Mouse (Mus musculus) CH12.LX (cell line): ENCODE results near the gene Alg9.
A peak's percentile ranks its signal among the peaks of the same experiment; 100 is the strongest.

ENCODE experiments used
- CTCF ChIP-seq, 2 experiments: IDR thresholded peaks in 1 of 2; conservative IDR thresholded peaks in 1 of 2; 2 replicates each; pipeline ENCODE4 v1.5.1; 2011 to 2012; ENCODE audit warnings: low read depth in 2 of 2, low read length in 2 of 2, improper control_type of control experiment in 1 of 2, inconsistent platforms in 1 of 2, mild to moderate bottlenecking in 1 of 2, moderate library complexity in 1 of 2
- E2F4 ChIP-seq: IDR thresholded peaks from 2 replicates; pipeline ENCODE4 v1.6.1; 2011; ENCODE audit warnings: low read depth, low read length, improper control_type of control experiment; ENCODE audit not compliant: insufficient replicate concordance
- USF1 ChIP-seq: IDR thresholded peaks from 2 replicates; pipeline ENCODE4 v1.6.1; 2014; ENCODE audit warnings: low read depth, mild to moderate bottlenecking, inconsistent platforms, low read length, improper control_type of control experiment

GRCm38 (mm10) chr9:50763331-50763730 lies 11.5 kb upstream of the Alg9 start:
- TF ChIP-seq CTCF (conservative IDR thresholded peaks at IDR 0.05 in 1 of 2, IDR thresholded peaks at IDR 0.05 in 1 of 2; ENCODE audit: low read depth in 2 of 2, low read length in 2 of 2), result peak; percentile 27 to 54; a peak in 3 of 4 replicates
- TF ChIP-seq E2F4, result no peak
- no peak for TF ChIP-seq USF1
